Mouse (Mus musculus) frontal cortex, postnatal 25 days (tissue): Measurements from ENCODE around the gene Atxn7.
A peak's percentile ranks its signal among the peaks of the same experiment; 100 is the strongest.

Source experiments
- DNase-seq, 2 experiments: peaks; one replicate each; pipeline ENCODE4 v3.0.0; 2022; ENCODE audit warnings: low spot score in 2 of 2

The Atxn7 gene

DNA sequence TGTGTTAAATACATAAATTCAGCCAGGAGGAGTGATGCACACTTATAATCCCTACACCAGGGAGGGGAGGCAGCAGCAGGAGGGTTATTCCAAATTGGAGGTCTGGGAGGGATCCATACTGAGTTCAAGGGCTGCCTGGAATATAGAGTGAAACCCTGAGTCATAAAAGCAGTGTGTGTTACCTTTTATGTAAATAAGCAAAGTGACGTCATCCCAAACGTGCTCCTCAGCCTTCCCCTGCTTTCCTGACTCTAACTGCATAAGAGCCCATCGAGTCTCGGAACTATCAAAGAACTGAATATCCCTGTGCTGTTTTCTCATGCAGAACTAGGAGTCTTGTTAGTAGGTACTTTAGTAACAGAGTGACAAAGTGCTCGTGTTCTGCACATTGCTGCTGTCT, 102.1 kb downstream of the Atxn7 start:
- DNase-seq: no peak

DNA sequence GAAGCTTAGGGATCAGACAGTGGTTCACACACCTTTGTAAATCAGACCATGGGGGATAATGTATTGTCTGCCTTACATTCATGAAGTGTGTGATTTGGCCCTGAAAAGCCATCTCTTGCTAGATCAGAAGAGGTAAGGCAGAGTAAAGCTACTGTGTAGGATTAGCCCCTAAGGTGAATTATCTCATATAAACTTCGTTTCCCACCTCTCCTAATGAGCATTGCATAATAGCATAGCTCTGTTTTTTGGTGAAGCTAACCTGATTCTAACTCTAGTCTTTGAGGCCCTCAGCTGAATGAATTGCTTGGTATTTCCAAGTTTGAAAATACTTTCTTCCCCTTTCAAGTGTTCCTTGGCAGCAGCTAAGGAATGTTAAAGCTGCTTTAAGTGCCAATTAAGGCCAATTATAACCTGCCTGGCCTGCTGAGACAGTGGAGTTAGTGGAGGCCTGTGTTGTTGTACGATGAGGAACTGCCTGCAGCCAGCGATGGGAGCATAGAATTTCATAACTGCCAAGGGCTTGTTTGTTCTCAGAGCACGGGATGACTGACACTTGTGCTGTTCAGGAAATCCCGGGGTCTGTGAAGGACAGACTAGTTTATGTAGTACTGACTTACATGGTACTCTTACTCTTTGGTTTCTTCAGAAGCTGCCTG, 103.4 kb downstream of the Atxn7 start:
- DNase-seq: no peak

DNA sequence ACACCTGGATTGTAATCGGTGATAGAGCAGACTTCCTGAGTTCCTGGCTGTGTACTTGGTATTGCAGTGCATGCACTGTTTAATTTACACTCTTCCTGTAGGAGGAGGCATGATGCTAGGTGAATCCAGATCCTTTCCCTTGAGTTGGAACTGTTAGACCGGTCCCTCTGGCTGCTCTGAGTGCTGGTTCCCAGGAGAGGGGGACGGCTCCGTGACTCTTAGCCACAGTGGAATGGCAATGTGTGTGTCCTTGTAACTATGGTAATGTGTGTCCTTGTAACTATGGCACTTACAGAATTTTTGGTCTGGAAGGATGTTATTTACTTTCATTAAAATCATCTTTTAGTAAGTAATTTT, 103.9 kb downstream of the Atxn7 start:
- DNase-seq: no peak

DNA sequence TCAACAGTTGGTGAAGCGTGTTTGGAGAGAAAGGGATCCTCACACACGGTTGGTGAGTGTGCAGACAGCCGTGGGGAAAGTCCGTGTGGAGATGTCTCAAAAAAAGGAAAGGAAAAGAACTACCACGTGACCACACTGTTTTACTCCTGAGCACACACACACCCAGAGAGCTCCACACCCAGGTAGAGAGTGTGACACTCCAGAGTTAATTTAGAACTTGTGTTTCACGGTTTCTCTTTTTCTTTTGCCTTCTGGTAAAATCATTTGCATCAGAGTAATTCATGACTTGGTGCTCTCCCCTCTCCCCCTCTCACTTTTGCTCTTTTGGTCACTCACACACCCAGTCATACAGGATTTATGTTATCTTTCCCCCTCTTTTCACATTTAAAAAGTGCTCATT, 105.0 kb downstream of the Atxn7 start:
- no peak for DNase-seq

DNA sequence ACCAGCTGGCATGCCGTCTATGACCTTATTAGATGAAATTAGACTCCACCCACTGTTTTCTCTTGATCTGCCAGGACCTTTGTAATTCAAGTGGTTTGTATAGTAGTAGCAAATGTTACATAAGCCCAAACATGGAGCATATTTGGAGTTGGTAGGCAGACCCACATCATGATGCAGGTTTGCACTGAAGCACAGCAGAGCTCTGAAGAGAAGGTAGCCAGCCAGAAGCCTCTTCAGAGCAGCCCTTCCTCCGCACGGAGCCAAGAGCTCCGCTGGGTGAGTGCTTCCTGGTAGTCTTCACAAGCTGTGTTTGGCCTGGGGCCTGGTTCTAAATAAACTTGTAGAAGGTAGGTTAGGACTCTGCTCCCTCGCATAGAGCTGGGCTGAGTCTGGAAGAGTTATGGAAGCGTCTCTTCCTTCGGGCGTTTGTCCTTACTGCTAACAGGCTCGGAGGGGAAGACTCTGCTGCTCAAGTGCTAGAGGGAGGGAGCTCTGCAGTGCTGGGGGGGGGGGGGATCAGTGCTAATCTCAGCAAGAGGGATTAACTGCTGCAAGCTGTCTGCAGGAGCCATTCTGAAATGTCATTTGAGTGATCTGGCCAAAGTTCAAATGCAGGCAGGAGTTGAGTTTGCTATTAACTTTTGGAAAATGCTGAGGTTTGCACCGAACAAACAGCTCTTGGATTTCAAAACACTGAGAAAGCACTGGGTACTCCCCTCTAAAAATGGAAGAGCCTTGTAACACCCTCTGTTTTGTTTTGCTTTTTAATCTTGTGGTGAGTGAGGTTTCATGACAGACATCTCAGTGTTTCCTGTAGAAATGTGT, 106.6 kb downstream of the Atxn7 start:
- no peak for DNase-seq

DNA sequence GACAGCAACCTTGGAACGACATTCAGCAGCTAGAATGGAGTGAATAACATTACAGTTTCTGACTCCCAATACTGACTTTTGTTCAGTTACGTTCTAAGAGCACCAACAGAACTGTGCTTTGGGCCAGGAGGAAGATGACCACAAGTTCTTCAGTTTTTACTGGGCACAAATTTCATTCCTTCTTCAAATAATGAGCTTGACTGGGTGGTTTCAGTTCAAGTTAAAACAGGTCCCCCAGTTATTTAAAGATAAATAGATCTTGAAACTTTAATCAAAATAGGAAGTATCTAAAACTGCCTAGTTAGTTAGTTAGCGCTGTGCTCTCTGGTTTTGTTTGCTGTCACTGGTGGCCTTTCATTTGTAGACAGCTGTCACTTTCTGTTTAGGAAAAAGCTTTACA, 107.3 kb downstream of the Atxn7 start:
- no peak for DNase-seq

DNA sequence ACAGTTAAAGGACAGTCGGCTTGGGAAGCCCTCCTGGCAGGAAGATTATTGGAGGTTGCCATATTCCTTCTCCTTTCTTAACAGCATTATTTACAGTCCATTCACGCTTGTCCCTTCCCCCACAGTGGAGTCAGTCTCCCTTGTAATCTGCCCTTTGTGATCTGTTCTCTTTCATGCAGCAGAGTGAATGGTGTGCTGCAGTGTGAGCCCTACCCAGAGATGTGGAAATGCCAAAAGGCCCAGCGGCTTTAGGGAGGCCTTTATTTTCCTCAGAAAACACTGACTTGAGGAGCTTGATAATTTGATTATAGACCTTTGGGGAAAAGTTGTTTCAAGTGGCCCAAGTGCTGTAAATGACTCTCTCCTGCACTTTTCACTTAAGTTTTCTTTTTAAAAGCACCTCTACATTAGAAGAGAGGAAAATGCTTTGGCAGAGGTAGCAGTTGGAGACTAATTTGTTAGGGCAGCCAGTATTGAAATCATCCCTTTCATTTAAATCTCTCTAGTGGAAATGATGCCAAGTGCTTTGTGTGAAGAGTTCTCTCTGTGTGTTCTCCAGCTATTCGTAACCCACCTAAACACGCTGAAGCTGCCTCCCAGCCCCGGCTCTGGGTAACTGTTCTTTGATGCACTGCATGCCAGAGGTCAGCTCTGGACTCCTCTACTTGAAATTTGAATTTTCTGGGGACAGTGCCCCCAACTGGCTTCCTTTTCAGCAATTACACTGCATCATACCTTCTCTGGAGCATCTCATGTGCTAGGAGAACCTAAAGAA, 109.5 kb downstream of the Atxn7 start:
- DNase-seq: no peak

DNA sequence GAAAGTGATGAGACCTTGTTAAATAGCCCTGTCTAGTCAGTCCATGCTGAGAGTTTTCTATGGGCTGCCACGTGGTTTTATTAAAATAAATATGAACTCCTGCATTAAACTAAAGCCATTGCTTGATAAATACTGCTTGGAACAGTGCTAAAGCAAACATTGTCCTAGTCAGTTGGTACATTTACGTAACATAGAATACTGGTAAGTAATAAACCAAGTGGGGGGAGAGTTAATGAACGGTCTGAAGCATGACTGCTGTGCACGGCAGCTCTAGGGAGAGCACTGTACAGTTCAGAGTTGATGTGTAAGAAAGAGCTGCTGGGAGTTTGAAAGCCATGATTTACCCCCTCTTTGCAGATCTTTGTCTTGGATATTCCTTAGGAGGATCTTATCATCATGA, 110.2 kb downstream of the Atxn7 start:
- DNase-seq: no peak

DNA sequence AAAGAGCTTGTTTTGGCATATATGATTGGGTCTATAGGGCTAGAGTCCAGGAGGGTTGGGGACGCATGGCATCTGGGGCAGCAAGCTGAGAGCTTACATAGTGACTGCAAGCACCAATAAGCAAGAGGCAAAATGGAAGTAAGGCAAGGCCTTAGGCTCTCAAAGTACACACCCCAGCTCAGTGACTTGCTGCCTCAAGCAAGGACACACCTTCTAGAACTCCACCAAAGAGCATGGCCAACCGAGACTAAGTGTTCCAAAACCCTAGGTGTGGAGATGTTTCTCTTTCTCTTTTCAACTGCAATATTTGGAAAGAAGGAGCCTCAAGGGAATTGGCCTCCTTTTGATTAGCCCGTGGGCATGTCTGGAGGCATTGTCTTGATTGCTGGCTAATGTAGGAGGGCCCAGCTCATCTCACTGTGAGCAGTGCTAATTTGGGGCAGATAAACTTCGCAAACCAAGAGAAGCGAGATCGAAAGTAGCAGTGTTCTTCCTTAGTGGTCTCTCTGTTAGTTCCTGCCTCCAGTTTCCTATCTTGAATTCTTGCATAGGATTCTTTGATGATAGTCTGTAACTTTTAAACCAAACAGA, 119.5 kb downstream of the Atxn7 start:
- DNase-seq: no peak

DNA sequence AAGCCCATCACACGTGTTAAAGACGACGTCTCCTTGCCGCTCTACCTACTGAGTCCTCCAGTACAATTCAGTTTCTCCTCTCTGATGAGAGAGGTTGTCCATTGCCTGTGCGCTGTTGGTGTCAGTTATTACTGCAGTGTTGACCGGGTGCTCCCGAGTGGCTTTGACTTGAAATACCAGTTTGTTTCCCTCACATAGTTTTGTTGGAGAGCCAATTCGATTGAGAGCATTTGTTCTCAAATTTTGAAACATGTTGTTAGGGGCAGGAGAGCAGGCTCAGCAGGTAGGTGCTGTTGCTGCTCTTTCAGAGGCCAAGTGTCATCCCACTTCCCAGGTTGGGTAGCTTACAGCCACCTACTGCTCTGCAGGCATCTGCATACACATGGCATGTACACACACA, 122.6 kb downstream of the Atxn7 start:
- no peak for DNase-seq

DNA sequence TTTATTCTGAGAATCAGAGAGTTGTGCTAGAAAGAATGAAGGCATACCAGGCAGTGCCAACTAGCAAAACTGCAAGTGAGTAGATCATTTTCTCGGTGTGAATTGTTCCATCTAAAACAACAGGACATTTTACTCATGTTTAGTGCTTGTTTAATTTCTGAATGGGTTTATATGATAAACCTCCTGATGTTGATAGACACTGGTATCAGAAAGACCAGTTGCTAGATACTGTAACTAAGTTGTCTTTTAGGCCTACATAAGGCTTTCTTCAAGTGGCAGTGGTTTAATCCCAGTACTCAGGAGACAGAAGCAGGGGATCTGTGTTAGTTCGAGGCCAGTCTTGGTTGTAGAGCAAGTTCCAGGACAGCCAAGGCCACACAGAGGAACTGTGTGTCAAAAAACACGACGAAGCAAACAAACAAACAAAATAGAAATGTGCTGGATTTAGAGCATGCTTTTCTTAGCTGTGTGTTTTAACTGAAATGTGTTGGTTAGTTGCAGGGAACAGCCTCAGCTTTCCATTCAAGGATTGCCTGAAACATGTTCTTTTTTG, 125.5 kb downstream of the Atxn7 start:
- no peak for DNase-seq

DNA sequence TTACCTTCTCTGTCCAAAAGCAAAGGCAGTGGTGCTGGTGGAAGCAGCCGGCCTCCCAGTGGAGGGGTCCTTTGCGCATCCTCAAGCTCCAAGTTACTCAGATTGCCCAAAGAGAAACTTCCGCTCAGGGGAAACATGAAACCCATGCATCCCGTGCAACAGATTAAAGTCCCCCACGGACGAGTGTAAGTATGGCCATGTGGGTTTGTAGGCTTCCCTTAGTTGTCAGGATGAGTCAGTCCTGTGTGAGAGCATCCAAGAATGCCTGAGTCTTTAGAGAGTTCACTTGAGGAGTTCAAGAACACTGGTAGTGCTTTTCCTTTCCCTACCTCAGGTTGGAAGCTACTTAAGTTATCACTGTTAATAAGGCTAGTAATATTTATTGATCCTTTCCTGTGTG, 126.1 kb downstream of the Atxn7 start:
- DNase-seq: no peak

DNA sequence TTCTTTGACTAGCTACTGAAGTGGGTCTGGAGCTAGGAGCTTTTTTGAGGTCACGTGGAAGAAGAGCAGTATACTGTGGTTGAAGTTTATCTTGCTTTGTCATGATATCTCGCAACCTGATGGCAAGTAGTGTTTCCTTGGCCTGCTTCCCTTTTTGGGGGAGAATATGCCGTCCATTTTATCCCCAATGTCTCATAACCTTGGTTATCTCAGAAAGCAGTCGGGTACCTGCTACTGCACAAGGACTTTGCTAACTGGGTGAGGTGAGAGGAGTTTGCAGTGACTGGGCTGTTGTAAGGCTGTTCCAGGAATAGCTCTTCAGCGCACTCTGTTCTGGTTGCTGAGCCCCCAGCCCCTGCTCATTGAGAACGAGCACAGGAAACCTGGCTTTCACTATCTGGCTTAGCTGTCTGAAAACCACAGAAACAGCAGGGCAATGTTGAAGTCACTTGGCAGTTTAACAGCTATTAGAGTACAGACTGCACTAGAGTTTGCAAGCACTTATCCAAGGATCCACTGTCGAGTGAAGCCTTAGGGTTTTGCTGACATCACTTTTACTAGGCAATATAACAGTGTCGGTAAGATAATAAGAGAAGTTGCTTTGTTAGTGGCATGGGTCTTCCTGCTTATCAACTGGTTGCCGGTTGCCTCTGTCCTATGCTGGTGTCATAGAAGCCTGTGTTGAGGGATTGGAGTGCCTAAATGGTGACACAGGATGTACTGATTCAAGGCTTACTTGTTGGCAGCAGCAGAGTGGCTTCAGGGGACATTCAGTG, 127.0 kb downstream of the Atxn7 start:
- DNase-seq: no peak

DNA sequence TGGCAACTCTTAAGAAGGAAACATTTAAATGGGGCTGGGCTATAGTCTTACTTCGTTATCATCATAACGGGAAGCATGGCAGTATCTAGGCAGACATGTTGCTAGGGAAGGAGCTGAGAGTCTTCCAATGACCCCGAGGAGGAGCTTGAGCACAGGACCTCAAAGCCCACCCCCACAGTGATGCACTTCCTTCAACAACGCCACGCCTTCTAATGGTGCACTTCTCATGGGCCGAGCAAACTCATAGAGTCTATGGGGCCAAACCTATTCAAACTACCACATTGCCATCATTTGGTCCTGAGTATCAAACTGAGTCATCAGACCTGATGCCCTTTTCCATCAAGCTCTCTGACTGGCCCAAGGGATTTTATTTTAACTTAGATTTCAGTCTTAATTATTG, 129.3 kb downstream of the Atxn7 start:
- no peak for DNase-seq

DNA sequence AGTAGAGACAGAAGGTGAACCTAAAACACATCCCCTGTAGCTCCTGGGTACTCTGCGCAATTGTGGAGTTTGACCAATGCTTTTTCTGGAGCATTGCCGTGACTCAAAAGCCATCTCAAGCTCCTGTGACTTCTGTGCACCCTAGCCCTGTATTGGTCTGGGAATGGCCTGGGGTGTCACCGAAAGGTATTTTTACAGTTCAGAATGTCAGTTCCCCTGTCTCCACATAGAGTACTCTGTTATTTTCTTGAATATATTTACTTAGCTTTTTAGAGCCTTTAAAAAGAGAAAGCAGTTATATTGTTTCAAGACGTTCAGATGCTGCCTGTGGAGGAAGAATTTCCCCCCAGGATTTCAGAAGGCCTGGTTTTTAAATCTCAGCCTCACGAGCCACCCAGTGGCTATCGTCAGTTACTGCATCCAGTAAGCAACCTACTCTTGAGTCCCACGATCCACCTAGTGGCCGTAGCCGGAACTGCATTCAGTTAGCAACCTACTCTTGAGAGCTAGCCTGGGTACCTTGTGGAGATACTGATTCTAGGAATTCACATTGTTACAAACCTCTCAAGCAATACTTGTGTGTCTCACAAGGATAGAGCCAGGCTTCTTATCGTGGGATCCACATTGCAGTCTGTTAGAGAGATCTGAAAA, 137.2 kb downstream of the Atxn7 start:
- peak; percentile 88 to 95 for DNase-seq

DNA sequence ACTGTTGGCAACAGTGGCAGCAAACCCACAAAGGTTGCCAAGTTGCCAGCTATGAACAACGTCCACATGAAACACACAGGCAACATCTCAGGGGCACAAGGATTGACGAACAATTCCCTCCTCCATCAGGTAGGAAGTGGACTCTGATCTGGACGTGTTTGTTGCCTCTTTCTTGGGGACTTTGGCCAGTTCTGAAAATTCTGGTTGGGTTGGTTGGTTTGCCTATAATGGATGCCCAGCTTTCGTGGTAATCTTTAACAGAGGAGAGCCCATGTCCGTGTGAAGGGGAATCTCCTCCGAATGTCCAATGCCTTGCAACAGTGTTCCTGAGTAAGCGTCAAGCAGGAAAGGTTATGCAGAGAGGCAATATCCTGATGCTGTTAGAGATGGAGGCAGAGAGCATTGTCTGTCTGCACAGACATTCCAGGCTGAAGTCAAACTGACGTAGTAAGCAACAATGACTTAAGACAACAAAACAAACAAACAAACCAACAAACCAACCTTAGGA, 139.6 kb downstream of the Atxn7 start:
- DNase-seq: no peak

DNA sequence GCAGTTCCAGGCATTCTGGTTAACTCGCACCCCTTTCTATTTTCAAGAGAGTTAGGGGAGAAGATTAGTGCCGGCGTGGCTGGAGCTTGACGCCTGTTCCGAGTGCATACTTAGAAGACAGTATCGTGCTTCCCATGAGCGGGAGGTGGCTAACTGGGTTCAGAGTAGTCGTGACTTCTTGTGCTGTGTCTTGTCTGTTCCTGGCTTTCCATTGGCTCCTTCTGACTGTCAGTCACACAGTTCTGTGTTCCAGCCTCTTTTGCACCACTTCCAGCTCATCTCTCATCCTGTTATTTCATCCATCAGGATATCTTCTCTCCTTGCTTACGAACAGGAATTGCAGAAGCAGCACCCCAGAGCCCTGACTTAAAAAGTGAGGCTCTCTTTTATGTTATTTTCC, 140.1 kb downstream of the Atxn7 start:
- no peak for DNase-seq

DNA sequence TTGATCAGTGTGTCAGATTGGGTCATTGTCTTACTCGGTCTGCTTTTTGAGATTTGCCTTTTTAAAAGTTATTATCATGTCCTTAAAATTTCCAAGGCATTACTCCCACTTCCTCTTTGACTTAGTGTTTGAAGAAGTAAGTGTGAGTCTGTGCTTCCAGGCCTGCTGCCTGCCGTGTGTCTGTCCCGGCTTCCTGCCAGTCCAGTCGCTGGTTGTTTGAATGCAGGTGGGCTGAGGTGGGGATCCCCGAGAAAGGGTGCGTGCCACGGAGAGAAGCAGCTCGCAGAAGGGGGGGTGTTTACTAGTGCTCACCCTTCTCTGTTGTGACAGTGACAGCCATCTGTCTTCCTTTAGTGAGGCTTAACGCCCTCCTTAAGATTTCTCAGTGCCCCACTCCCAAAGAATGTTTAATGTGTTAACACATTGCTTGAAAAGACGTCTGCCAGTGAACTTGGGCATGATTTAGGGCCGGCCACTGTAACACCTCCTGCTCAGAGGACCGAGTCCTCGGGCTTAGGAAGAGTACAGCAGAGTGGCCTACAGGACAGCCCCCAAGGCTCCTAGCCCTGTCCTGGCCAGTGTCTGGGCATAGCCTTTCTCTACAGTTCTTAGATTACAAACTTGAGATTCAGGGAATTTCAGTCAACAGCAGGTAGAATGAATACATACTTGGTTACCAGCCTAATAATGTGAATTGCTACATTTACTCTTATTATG, 143.1 kb downstream of the Atxn7 start:
- DNase-seq: no peak

DNA sequence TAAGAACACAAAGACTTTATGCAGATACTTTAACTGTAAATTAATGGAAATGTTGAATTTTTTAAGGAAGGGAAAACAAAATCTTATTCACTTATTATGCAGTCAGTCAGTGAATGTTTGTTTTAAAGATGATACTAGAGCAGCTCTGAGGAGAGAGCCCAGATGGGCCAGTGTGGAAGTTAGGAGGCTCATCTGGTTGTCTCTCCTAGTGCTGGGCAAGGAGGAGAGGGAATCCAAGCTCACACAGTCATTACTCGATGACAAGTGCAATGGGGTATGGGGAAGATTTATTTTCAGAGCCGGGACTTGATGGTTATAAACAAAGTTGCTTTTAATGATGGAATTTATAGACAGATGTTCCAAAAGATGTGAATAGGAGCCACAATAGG, 143.7 kb downstream of the Atxn7 start:
- no peak for DNase-seq

DNA sequence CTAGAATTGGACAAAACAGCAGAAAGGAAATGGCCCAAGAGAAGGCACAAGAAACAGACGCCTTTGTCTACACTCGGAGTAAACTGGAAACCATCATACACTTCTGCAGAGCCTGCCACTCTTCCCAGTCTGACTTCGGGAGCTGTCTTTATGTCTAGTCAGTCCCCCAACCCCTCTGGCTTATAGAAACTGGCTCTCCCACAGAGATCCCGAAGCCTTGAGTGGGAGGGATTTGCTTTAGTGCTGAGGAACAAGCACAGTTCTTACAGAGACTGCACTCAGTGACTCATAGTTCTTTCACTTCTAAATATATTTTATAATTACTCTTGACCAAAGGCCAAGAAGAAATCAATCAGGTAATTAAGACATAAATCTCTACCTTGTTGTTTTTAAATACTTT, 149.5 kb downstream of the Atxn7 start:
- no peak for DNase-seq
